Mouse (Mus musculus): ENCODE results near the gene Il23a.
"Not testable (repeated sequence)": the region's sequence is repeated elsewhere in the genome, so short reads cannot be mapped to it uniquely, and the experiment has no call there.

Gene Il23a

DNA sequence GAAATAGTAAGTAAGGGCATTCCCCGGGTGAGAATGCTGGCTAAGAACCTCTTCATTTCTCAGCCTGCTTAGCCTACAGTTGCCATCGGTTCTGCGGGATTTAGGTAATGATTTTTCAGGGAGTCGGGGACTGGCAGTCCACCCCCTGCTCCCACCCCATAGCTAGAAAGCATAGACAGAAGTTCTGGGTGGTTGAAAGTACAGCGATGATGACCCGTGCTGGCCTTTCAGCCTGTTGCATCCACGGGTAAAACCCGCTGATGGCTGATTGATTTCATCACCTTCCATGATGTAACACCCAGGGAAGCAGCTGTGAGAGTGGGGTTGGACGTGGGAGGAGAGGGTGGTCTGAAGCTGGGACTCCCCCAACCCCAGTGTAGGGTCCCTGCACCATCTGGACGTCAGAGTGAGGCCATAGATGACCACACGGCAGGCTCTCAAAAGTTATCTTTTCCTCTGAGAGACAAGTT lies at the start of gene Il23a:
Gene Il23a, minus strand, starts transcription at position 51 of the 470 bp plus-strand sequence.
- no peak for DNase-seq

DNA sequence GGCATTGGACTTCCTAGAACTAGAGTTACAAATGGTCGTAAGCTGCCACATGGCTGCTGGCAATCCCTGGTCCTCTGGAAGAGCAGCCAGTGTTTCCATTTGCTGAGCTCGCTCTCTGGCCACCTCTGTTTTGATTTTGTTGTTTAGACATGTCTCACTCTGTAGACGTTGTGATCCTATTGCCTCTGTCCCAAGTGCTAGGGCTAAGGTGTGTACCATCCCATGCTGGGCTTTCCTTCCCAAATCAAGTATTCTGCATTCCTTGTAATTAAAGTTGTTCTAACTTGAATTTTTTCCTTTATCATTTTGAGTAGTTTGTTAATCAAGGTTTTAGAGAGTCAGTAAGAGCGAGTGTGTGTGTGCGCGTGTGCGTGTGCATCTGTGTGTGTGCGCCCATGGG lies 49.0 kb upstream of the Il23a start:
- no peak for DNase-seq

DNA sequence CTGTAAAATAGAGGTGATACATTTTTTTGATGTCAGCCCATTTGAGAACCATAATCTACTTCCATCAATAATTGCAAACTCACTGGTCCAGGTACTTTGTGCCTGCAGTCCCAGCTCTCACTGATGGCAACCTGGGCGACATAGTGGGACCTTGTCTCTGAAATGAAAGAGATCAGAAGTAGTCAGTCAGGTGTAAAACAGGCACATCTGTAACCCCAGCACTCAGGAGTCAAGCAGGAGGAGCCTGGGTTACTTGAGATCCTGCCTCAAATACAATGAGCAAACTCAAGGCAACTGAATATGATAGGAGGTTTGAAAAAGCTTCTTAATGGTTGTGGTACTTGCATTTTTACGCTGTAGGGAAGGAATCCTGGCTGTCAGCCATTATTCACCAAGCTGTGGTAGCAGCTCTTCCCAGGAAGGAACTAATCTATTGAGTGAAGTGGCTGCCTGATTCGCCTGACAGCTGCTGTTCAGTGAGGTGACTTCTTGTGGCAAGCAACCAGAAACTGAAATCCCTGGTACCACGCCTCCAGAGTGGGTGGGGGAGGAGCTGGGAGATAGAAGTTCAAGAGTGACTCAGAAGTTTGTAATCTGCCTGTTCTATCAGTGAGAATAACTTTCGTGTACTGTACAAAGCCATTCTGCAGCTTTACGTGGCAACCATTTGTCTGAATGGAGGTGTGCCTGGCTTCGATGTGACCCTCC lies 46.2 kb upstream of the Il23a start:
- DNase-seq: peak; percentile 19 to 36

DNA sequence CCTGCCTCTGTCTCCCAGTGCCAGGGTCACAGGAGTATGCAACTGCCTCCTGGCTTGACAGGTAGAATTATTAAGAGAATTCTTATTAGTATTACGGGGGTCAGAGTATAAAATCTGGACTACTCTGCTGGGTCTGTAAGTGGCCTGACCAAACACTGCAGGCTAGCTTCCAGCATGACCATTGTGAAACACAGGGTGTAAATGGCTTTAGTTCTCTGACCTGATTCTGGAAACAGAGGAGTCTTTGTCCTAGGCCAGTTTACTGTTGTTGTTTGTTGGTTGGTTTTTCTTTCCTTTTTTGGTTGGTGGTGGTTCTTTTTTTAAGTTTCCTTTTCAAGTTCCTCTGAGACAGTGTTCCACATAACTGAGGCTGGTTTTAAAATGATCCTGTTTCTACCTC lies 44.9 kb upstream of the Il23a start:
- DNase-seq: no peak

DNA sequence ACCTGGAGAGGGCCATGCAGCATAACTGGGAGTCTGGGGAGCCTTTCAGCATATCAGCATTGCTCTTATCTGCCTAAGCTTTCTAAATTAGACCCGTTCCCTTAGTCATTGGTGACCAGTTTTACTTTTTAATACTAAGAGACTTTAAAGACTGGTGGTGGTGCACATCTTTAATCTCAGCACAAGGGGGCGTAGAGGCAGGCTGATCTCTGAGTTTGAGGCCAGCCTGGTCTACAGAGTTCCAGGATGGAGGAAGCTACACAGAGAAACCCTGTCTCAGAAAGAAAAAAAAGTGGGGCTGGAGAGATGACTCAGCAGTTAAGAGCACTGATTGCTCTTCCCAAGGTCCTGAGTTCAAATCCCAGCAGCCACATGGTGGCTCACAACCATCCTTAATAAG lies 41.7 kb upstream of the Il23a start:
- no peak for DNase-seq

DNA sequence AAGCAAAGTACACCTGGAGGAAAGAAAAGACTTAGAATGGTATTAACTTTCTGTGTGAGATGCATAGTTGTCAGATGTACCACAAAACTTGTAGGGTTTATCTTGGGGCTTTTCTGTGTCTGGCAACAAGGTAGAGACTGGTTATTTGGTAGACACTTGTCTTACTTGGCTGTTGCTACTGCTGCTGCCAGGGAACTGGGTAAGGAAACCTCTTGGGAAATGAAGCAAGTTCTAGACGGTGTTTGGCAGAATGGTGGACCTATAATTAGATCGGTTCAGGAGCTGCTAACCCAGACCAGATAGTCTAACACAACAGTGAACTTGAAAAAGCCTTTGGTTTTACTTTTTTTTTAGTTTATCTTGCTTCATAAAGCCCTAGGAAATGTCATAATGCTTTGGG lies 40.4 kb upstream of the Il23a start:
- DNase-seq: no peak

DNA sequence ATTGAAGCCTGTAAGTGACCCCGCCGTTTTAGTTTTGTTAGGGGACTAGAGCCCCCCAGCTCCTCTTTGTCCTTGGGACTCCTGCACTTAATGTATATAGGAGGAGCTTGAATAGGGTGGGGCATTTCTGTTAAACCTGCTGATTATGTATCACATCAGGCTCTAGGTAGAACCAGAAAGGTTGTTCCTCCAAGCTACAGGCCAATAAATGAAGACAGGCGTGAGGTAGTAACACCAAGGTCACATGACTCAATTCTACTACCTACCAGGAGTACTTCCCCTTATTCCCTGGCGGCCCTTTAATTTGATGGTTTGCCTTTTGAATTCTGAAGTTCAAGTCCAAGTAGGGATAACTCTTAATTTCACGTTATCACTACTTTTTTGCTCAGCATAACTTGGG lies 39.9 kb upstream of the Il23a start:
- DNase-seq: no peak

- peak; percentile 97 to 98 for DNase-seq
These were observed 39.0 kb upstream of the Il23a start, which contains the start of gene Cs for GRCm38 (mm10) chr10:128337306-128338181. Gene Cs (plus strand): TSS chr10:128337734.

GRCm38 (mm10) chr10:128336597-128336996 lies 38.0 kb upstream of the Il23a start:
- DNase-seq: no peak

GRCm38 (mm10) chr10:128336195-128336594 lies 37.6 kb upstream of the Il23a start:
- DNase-seq: no peak

DNA sequence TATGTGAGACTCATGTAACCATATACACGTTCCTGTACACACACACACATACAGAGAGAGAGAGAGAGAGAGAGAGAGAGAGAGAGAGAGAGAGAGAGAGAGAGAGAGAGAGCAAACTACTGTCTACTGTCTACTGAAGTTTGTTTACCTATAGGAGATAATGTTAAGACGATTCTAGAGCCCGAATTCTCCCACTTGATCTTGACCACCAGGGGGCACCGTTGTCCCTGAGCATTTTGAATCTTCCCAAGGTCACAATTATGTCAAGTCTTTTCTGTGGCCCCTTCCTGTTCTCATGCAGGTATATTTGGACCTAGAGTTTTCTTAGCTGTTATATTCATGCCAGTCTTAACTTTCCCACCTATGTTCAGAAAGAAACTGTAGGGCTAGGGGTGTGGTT lies 37.0 kb upstream of the Il23a start:
- DNase-seq: peak; percentile 79 to 89

DNA sequence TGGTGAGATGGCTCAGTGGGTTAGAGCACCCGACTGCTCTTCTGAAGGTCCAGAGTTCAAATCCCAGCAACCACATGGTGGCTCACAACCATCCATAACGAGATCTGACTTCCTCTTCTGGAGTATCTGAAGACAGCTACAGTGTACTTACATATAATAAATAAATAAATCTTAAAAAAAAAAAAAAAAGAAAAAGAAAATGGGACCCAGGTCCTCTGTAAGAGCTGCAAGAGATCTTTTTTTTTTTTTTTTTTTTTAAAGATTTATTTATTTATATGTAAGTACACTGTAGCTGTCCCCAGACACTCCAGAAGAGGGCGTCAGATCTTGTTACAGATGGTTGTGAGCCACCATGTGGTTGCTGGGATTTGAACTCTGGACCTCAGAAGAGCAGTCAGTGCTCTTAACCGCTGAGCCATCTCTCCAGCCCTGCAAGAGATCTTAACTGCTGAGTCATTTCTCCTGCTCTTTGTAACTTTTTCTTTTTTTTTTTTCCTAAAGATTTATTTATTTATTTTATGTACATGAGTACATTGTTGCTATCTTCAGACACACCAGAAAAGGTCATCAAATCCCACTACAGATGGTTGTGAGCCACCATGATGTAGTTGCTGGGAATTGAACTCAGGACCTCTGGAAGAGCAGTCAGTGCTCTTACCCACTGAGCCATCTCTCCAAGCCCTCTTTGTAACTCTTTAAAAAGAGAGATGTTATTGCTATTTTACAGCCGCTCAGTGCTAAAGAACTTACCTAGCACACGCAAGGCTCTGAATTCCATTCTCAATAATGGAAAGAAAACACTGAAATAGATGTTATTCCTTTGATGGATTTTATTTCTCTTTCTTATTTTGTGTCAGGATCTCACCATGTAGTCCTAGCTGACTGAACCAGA lies 34.1 kb upstream of the Il23a start:
- not testable (repeated sequence) for DNase-seq

GRCm38 (mm10) chr10:128327610-128328009 lies 29.1 kb upstream of the Il23a start:
- DNase-seq: no peak

DNA sequence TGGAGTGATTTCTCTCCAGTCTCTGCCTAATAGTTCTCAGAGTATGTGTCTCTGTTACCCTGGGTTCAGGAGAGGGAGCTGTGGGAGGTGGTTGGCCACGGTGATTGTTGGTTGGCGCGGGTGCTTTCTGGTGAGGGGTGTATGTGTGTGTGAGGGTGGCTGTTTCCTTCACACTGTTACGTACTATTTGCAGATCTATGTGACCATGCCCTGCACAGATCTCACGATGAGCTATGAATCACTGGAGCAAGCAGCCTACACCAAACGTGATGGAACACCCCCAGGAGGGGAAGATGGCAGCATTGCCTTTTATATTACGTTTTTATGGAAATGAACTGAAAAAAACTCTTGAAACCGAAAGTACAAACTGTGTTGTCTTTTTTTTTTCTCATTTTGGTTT lies 28.3 kb upstream of the Il23a start:
- DNase-seq: no peak

DNA sequence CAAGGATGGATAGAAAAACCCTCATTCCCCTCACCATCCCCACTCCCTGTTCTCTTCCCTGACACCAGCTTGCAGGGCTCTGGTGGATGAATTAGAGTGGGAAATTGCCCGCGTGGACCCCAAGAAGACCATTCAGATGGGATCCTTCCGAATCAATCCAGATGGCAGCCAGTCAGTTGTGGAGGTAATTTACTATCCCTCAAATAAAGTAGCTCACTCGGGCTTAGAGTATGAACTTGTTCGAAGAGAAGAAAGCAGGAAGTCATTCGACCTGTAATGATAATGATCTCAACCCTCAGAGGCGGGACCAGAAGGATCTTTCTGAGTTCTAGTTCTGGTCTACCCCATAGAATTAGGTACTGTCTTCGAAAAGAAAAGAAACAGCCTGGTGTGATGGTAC lies 25.0 kb upstream of the Il23a start:
- DNase-seq: no peak

DNA sequence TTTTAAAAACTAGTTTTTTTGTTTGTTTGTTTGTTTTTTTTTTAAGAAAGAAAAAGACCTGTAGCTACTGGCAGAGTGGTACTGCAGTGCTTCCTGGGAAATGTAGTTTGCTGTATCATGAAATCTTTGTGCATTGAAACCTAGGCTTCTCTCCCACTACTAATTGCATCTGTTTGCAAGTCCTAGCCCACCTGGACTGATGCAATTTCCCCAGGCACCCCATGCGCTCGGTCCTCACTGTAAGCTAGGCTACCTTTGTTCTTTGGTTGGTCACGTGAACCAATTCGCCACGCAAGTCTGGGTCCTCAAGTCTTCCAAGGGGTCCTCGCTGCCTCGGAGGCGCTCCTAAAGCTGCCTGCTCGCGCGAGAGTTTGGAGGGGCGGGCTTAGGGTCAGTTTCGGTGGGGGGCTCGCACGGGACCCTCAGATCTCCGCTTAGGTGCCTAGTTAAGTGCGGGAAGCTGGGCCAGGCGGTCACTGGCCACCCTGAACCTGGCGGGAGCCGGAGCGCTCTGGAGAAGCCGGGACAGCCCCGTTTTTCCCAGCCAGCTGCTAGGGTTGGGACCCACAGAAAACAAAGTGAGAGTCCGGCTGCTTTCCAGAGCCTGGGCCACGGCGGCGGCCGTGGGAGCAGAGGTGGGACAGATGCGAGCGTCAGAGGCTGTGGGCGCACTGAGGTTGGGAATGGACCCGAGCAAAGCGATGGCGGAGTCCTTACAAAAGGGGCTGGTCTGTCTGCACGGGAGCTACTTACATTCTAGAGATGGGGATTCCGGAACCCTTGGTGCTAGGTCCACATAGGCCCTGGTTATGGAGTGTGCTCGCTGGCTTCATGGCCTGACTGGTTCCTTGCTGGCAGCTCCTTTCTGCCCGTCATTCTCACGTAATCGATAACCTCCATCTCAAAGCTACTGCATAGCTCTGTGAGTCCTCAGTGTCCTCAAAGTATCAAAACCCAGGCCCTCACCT lies 23.9 kb upstream of the Il23a start, which contains the start of gene Cnpy2:
Gene Cnpy2, plus strand, starts transcription at position 319 of the 968 bp plus-strand sequence.
- DNase-seq: peak; percentile 80 to 87

- no peak for DNase-seq
These were observed 23.1 kb upstream of the Il23a start for GRCm38 (mm10) chr10:128321641-128322040.

- DNase-seq: no peak
These were observed 17.0 kb upstream of the Il23a start for GRCm38 (mm10) chr10:128315578-128315977.

DNA sequence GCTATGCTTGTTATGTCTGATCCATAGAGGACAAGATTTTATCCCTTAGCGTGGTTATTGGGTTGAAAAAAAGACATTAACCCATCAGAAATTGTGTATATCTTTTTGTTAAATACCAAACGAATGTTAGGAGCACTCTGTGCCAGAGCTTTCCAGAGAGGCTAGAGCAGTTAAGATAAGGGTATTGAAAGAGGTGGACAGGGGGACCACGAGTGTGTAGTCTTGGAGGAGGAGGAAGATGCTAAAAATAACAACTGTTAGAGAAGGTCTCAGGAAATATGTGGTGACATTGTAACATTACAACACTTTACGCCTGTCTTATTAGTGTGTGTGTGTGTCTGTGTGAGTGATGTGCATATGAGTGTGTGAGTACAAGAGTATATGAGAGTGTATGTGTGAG lies 12.3 kb upstream of the Il23a start:
- DNase-seq: no peak

DNA sequence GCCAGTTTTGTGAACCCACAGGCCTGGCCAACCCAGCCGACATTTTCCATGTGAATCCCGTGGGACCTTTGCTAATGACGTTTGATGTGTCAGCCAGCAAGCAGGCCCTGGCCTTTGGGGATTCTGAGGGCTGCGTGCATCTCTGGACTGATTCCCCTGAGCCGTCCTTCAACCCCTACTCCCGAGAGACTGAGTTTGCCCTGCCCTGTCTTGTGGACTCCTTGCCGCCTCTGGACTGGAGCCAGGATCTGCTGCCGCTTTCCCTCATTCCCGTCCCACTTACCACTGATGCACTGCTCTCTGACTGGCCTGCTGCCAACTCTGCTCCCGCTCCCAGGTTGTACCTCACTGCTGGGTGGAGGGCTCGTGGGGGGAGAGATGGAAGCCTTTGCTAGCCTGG lies 11.6 kb upstream of the Il23a start:
- peak; percentile 64 to 77 for DNase-seq

DNA sequence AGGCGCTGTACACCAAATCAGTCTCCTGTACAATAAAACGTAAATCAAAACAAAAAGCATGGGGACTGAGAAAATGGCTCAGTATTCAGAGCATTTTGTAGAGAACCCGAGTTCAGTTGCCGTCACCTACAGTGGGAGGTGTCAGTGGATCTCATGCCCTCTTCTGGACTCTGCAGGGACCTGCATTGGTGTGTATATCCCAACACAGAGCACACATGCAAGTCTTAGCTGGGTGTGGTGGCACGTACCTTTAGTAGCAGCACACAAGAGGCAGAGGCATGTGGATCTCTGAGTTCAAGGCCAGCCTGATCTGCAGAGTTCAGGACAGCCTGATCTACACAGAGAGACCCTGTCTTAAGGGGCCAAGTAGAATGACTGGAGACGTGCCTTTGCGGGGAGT lies 11.1 kb upstream of the Il23a start:
- DNase-seq: no peak

All from cerebellum, postnatal 25 days (tissue).